Mouse (Mus musculus) CD8-positive naive resting alpha-beta T cell, adult 2 months (primary cell): ENCODE results near the gene Fmnl3.

Experiments
- DNase-seq, 2 experiments: peaks; one replicate each; pipeline ENCODE4 v3.0.0; 2022; ENCODE audit warnings: low read depth in 2 of 2, low spot score in 2 of 2

Fmnl3 gene

GRCm38 (mm10) chr15:99370259-99370691, at the start of gene Fmnl3:
Gene Fmnl3 (minus strand): TSS chr15:99370482.
- DNase-seq = peak; percentile 98 to 99

- DNase-seq = no peak
Observed at GRCm38 (mm10) chr15:99417692-99418271, 47.5 kb upstream of the Fmnl3 start.

GRCm38 (mm10) chr15:99416957-99417356, 46.7 kb upstream of the Fmnl3 start:
- no peak for DNase-seq

- peak; percentile 82 to 88 for DNase-seq
Observed at GRCm38 (mm10) chr15:99416348-99416882, 46.1 kb upstream of the Fmnl3 start.

- peak; percentile 52 to 66 for DNase-seq
Observed at GRCm38 (mm10) chr15:99415793-99416192, 45.5 kb upstream of the Fmnl3 start.

- no peak for DNase-seq
Observed at GRCm38 (mm10) chr15:99411747-99412146, 41.5 kb upstream of the Fmnl3 start.

- DNase-seq = no peak
Observed at GRCm38 (mm10) chr15:99408845-99409244, 38.6 kb upstream of the Fmnl3 start.

- DNase-seq = no peak
Observed at GRCm38 (mm10) chr15:99406986-99407570, 36.8 kb upstream of the Fmnl3 start.

GRCm38 (mm10) chr15:99405150-99405549, 34.9 kb upstream of the Fmnl3 start:
- DNase-seq = no peak

GRCm38 (mm10) chr15:99403159-99403889, 33.0 kb upstream of the Fmnl3 start:
- no peak for DNase-seq

GRCm38 (mm10) chr15:99400602-99401001, 30.3 kb upstream of the Fmnl3 start:
- no peak for DNase-seq

- DNase-seq = no peak
Observed at GRCm38 (mm10) chr15:99399503-99400245, 29.4 kb upstream of the Fmnl3 start.

- no peak for DNase-seq
Observed at GRCm38 (mm10) chr15:99397622-99398021, 27.3 kb upstream of the Fmnl3 start.

GRCm38 (mm10) chr15:99396875-99397274, 26.6 kb upstream of the Fmnl3 start:
- no peak for DNase-seq

GRCm38 (mm10) chr15:99396462-99396861, 26.2 kb upstream of the Fmnl3 start:
- DNase-seq = no peak

GRCm38 (mm10) chr15:99393386-99394252, 23.3 kb upstream of the Fmnl3 start:
- no peak for DNase-seq

- peak; percentile 98 to 99 for DNase-seq
Observed at GRCm38 (mm10) chr15:99392486-99393385, 22.5 kb upstream of the Fmnl3 start, which contains the start of gene Tmbim6. Gene Tmbim6 (plus strand): TSS chr15:99392882.

- DNase-seq = no peak
Observed at GRCm38 (mm10) chr15:99391975-99392374, 21.7 kb upstream of the Fmnl3 start.
